Mouse (Mus musculus) T-helper 1 cell (primary cell): Measurements from ENCODE around the gene Gdap1l1.

ENCODE experiments used
- in situ Hi-C: fragments of 300-600 bp; cut with MboI, MseI; formaldehyde crosslinking; loops from one replicate; pipeline ENCODE4 v1.15.1; 2025; ENCODE audit warnings: high pct_unique_total_duplicates

The Gdap1l1 gene

GRCm38 (mm10) chr2:163463251-163463769 lies 25.0 kb downstream of the Gdap1l1 start:
- in situ Hi-C loops, result no loop called here

GRCm38 (mm10) chr2:163463998-163464397 lies 25.7 kb downstream of the Gdap1l1 start:
- in situ Hi-C loops, result no loop called here

GRCm38 (mm10) chr2:163464562-163464961 lies 26.3 kb downstream of the Gdap1l1 start:
- in situ Hi-C loops, result no loop called here

GRCm38 (mm10) chr2:163466771-163467170 lies 28.5 kb downstream of the Gdap1l1 start:
- in situ Hi-C loops, result no loop called here

- in situ Hi-C loops, result no loop called here
These were observed 29.3 kb downstream of the Gdap1l1 start for GRCm38 (mm10) chr2:163467585-163467984.

GRCm38 (mm10) chr2:163468866-163469265 lies 30.6 kb downstream of the Gdap1l1 start:
- in situ Hi-C loops, result no loop called here

GRCm38 (mm10) chr2:163469711-163470110 lies 31.4 kb downstream of the Gdap1l1 start:
- in situ Hi-C loops, result loop anchor here (10.0 kb wide), 1 partner anchor 125 kb away; no protein-coding TSS in a partner anchor

GRCm38 (mm10) chr2:163471136-163471535 lies 32.9 kb downstream of the Gdap1l1 start:
- in situ Hi-C loops, result loop anchor here (10.0 kb wide), 1 partner anchor 124 kb away; no protein-coding TSS in a partner anchor

GRCm38 (mm10) chr2:163471710-163472465 lies 33.6 kb downstream of the Gdap1l1 start:
- in situ Hi-C loops, result loop anchor here (10.0 kb wide), 1 partner anchor 123 kb away; no protein-coding TSS in a partner anchor

GRCm38 (mm10) chr2:163472466-163472851 lies 34.2 kb downstream of the Gdap1l1 start, which contains the start of gene Fitm2:
Gene Fitm2, minus strand, starts transcription at chr2:163472629.
- in situ Hi-C loops, result loop anchor here (10.0 kb wide), 1 partner anchor 122 kb away; no protein-coding TSS in a partner anchor

GRCm38 (mm10) chr2:163480191-163480825 lies 42.0 kb downstream of the Gdap1l1 start:
- in situ Hi-C loops, result no loop called here

GRCm38 (mm10) chr2:163481539-163482029 lies 43.3 kb downstream of the Gdap1l1 start:
- in situ Hi-C loops, result no loop called here

GRCm38 (mm10) chr2:163487360-163487759 lies 49.1 kb downstream of the Gdap1l1 start:
- in situ Hi-C loops, result no loop called here

- in situ Hi-C loops, result no loop called here
These were observed 51.5 kb downstream of the Gdap1l1 start for GRCm38 (mm10) chr2:163489725-163490291.

GRCm38 (mm10) chr2:163490656-163491055 lies 52.4 kb downstream of the Gdap1l1 start:
- in situ Hi-C loops, result no loop called here

GRCm38 (mm10) chr2:163491351-163491750 lies 53.1 kb downstream of the Gdap1l1 start:
- in situ Hi-C loops, result no loop called here

GRCm38 (mm10) chr2:163492018-163492417 lies 53.7 kb downstream of the Gdap1l1 start, which contains the start of gene R3hdml:
Gene R3hdml, plus strand, starts transcription at chr2:163492318.
- in situ Hi-C loops, result no loop called here

GRCm38 (mm10) chr2:163493031-163493430 lies 54.8 kb downstream of the Gdap1l1 start:
- in situ Hi-C loops, result no loop called here

- in situ Hi-C loops, result no loop called here
These were observed 55.7 kb downstream of the Gdap1l1 start for GRCm38 (mm10) chr2:163493976-163494375.

- in situ Hi-C loops, result no loop called here
These were observed 56.2 kb downstream of the Gdap1l1 start for GRCm38 (mm10) chr2:163494456-163494855.

- in situ Hi-C loops, result loop anchor here (5.0 kb wide), 1 partner anchor 50 kb away; no protein-coding TSS in a partner anchor
These were observed 63.9 kb downstream of the Gdap1l1 start for GRCm38 (mm10) chr2:163502219-163502618.

GRCm38 (mm10) chr2:163503191-163503590 lies 64.9 kb downstream of the Gdap1l1 start:
- in situ Hi-C loops, result loop anchor here (5.0 kb wide), 1 partner anchor 49 kb away; no protein-coding TSS in a partner anchor
